Mouse (Mus musculus) kidney, adult 2 months (tissue): Measurements from ENCODE around the gene Chst8.
A peak's percentile ranks its signal among the peaks of the same experiment; 100 is the strongest.

Experiments used
- CTCF ChIP-seq: fragments of 200-500 bp; conservative IDR thresholded peaks from 2 replicates; pipeline ENCODE4 v1.5.1; 2011; ENCODE audit warnings: low read depth, mild to moderate bottlenecking, control low read depth, low read length, moderate library complexity, mixed read lengths; ENCODE audit not compliant: insufficient read depth, insufficient read length
- POLR2A ChIP-seq: fragments of 200-500 bp; IDR thresholded peaks from one replicate; pipeline ENCODE4 v1.6.1; 2011; ENCODE audit warnings: low read depth, low read length, control low read depth

- TF ChIP-seq CTCF (peak; percentile 55), POLR2A (no peak)
Measured at GRCm38 (mm10) chr7:34749753-34750152, 62.8 kb downstream of the Chst8 start.
